Mouse (Mus musculus): ENCODE measurements around the gene Duoxa2. TPM values are rescaled to one million over a fixed set of nuclear protein-coding genes. Genes with fewer than 3 reads are reported as not detected.
"Not testable (repeated sequence)": the region's sequence is repeated elsewhere in the genome, so short reads cannot be mapped to it uniquely, and the experiment has no call there.

Duoxa2 gene
- total RNA-seq, 1 experiment from 2014 or later = not detected

DNA sequence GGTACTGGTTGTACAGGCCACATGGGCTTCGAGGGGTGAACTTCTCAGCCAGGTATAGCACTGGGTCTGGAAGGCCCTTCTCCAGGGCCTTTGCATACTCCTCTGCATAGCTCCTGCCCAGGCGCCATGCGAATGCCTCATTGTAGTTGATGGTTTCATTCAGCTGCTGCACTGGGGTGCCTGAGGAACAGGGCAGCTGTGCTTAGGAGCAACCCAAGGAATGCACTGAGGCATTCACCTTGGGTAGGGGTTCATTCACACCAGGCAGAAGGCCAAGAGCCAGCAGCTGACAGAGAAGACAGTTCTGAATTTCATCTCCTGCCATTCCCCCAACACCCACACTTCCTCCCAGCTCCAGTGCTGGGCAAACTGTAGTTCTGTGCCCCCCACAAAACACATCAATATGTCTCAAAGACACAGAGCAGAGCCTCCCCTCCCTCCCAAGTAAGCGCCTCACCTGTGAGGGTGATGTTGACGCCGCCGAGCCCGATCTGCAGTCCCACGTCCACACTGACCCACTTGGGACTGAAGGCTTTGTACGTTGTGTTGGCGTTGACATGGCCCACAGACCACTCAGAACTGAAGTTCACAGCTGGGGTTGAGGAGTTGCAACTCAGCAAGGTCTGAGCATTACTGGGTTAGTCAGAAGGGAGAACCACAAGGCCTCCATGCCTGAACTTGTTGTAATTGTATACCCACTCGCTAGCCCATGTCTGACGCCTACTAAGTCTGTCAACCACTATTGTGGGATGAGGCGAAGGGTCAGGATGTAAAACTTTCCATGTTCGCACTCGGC, 6.6 kb downstream of the Duoxa2 start:
- no peak for ATAC-seq (replicated peaks; ENCODE audit: insufficient number of reproducible peaks, low FRiP score, low TSS enrichment, poor library complexity, severe bottlenecking)

- ATAC-seq (replicated peaks; ENCODE audit: insufficient number of reproducible peaks, low FRiP score, low TSS enrichment, poor library complexity, severe bottlenecking) = no peak
Measured at GRCm38 (mm10) chr2:122306184-122306583, 7.5 kb downstream of the Duoxa2 start.

GRCm38 (mm10) chr2:122309647-122310046, 10.9 kb downstream of the Duoxa2 start:
- ATAC-seq (replicated peaks; ENCODE audit: insufficient number of reproducible peaks, low FRiP score, low TSS enrichment, poor library complexity, severe bottlenecking) = no peak

DNA sequence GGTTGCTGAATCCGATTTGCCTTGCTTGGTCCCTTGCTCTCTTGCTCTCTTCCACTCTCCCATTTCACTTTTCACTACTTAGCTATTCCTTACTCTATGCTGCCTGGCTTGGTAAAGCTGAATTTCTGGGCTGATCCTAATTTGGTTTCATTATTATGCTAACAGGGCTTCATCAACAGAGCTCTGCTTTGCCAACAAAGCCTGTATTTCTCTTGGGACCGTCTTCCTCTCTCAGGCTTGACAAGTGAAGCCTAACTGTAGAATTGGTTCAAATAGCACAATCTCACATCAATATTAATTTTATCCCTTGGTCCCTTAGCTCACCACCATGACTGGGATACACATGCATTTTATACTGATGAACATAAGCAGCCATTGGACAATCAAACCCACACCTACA, 12.9 kb downstream of the Duoxa2 start:
- no peak for ATAC-seq (replicated peaks; ENCODE audit: insufficient number of reproducible peaks, low FRiP score, low TSS enrichment, poor library complexity, severe bottlenecking)

- ATAC-seq (replicated peaks; ENCODE audit: insufficient number of reproducible peaks, low FRiP score, low TSS enrichment, poor library complexity, severe bottlenecking) = peak; percentile 46
Measured at GRCm38 (mm10) chr2:122312722-122313417, 14.2 kb downstream of the Duoxa2 start.

GRCm38 (mm10) chr2:122313536-122313935, 14.8 kb downstream of the Duoxa2 start, which contains the start of gene Duoxa1:
TSS of gene Duoxa1 (minus strand) at chr2:122313730.
- ATAC-seq (replicated peaks; ENCODE audit: insufficient number of reproducible peaks, low FRiP score, low TSS enrichment, poor library complexity, severe bottlenecking) = 0 out of 2 replicates have a peak, but pooled peaks have one; percentile 23

DNA sequence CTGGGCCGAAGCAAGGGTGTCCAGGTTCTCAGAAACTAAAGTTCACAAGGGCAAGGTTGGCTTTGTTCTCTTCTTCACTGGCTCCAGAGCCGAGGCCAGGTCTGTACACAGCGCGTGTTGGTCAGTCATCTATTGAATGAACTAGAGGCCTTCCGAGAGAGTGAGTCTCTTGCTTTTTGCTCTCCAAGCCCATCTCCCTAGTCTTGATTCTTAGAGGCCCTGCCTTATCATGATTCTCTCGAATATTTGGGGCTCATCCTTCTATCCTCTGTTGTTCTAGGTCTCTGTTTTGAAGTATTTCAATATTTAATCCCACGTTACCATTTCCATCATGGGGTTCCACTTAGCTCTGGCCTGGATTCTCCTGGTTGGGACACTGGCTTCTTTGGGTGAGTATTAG, 16.7 kb downstream of the Duoxa2 start, which contains the start of gene Duox1:
TSS of gene Duox1 (plus strand) at position 301 of the 400 bp plus-strand sequence.
- ATAC-seq (replicated peaks; ENCODE audit: insufficient number of reproducible peaks, low FRiP score, low TSS enrichment, poor library complexity, severe bottlenecking) = no peak

- no peak for ATAC-seq (replicated peaks; ENCODE audit: insufficient number of reproducible peaks, low FRiP score, low TSS enrichment, poor library complexity, severe bottlenecking)
Measured at GRCm38 (mm10) chr2:122317384-122317783, 18.7 kb downstream of the Duoxa2 start.

- ATAC-seq (replicated peaks; ENCODE audit: insufficient number of reproducible peaks, low FRiP score, low TSS enrichment, poor library complexity, severe bottlenecking) = no peak
Measured at GRCm38 (mm10) chr2:122323960-122324359, 25.3 kb downstream of the Duoxa2 start.

GRCm38 (mm10) chr2:122324586-122324985, 25.9 kb downstream of the Duoxa2 start:
- ATAC-seq (replicated peaks; ENCODE audit: insufficient number of reproducible peaks, low FRiP score, low TSS enrichment, poor library complexity, severe bottlenecking) = no peak

- no peak for ATAC-seq (replicated peaks; ENCODE audit: insufficient number of reproducible peaks, low FRiP score, low TSS enrichment, poor library complexity, severe bottlenecking)
Measured at GRCm38 (mm10) chr2:122325361-122325760, 26.7 kb downstream of the Duoxa2 start.

GRCm38 (mm10) chr2:122327986-122328385, 29.3 kb downstream of the Duoxa2 start:
- no peak for ATAC-seq (replicated peaks; ENCODE audit: insufficient number of reproducible peaks, low FRiP score, low TSS enrichment, poor library complexity, severe bottlenecking)

GRCm38 (mm10) chr2:122330317-122330716, 31.6 kb downstream of the Duoxa2 start:
- ATAC-seq (replicated peaks; ENCODE audit: insufficient number of reproducible peaks, low FRiP score, low TSS enrichment, poor library complexity, severe bottlenecking) = not testable (repeated sequence)

DNA sequence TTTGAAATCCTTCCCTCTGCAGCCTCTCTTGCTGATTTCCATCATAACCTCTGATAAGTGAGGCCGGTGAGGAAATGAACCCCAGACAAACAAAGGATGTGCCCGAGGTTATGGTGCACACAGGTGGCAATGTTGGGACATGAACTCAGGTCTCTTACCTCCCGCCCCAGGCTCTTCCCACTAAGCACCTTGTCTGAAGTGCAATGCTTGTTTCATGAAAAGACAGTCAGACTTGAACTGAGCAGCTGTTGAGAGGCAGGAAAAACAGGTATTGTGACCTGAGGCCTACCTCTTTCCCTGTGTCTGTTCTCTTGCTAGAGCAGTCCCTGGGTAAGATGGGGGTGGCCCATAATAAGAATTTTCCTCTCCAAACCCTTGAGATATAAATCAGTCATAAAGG, 33.5 kb downstream of the Duoxa2 start:
- no peak for ATAC-seq (replicated peaks; ENCODE audit: insufficient number of reproducible peaks, low FRiP score, low TSS enrichment, poor library complexity, severe bottlenecking)

DNA sequence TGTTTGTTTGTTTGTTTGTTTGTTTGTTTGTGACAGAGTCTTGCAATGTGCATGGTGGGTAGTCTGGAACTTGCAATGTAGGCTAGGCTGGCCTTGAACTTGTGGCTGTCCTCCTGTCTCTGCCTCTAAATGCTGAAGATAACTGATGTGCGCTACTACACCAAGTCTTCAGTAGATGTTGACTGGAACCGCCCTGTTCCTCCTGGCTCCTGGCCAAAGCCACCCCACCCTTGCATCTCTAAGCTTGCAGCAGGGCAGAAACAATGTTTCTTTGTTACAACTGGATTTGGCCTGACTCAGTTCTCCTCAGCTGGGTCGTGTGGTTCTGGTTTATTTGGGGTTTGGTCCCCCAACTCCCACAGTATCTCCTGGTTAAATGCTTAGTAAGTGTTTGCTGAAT, 35.5 kb downstream of the Duoxa2 start:
- ATAC-seq (replicated peaks; ENCODE audit: insufficient number of reproducible peaks, low FRiP score, low TSS enrichment, poor library complexity, severe bottlenecking) = no peak

DNA sequence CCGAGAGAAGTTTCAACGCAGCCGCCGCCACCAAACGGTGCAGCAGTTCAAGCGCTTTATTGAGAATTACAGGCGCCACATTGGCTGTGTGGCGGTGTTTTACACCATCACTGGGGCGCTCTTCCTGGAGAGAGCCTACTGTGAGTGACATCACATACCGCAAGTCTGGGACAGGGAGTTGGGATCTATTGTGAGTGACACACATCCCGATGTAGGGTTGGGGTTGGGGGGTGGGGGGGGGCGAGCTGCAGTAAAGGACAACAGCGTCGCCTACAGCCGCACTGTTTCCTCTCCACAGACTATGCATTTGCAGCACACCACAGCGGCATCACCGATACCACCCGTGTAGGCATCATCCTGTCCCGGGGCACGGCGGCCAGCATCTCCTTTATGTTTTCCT, 38.6 kb downstream of the Duoxa2 start:
- no peak for ATAC-seq (replicated peaks; ENCODE audit: insufficient number of reproducible peaks, low FRiP score, low TSS enrichment, poor library complexity, severe bottlenecking)

DNA sequence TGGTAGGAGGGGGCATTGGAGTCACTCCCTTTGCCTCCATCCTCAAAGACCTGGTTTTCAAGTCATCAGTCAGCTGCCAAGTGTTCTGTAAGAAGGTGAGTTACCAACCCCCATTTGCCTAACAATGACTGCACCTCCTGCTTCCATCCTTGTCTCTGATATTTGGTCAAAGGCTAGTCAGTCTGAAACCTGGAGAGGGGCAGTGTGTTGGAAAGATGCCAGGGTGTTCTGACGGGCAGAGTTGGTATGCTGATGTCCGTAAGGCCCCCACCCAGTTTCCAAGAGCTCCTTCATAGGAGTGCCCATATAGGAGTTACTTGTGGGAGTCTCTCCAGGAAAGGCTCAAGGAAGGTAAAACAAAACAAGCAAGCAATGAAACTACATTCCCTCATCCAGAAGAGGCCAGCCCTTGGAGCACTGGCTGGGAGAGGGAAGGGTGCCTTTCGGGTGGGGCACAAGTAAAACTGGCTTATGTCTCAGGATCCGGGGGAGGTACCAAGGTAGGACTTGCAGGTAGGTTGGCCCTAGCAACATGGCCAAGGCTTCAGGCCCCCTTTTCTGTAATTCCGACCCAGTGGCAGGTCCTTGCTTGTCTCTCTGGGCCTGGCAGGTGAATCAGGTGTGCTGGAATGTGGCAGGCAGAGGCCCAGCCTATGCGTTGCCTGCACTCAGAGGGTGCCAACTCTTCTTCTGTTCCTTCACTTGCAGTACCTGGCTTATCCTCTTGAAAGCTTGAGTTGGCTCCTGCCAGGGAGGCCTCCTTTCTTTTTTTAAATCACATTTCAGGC, 46.6 kb downstream of the Duoxa2 start:
- no peak for ATAC-seq (replicated peaks; ENCODE audit: insufficient number of reproducible peaks, low FRiP score, low TSS enrichment, poor library complexity, severe bottlenecking)

- ATAC-seq (replicated peaks; ENCODE audit: insufficient number of reproducible peaks, low FRiP score, low TSS enrichment, poor library complexity, severe bottlenecking) = not testable (repeated sequence)
Measured at GRCm38 (mm10) chr2:122346164-122346563, 47.5 kb downstream of the Duoxa2 start.

DNA sequence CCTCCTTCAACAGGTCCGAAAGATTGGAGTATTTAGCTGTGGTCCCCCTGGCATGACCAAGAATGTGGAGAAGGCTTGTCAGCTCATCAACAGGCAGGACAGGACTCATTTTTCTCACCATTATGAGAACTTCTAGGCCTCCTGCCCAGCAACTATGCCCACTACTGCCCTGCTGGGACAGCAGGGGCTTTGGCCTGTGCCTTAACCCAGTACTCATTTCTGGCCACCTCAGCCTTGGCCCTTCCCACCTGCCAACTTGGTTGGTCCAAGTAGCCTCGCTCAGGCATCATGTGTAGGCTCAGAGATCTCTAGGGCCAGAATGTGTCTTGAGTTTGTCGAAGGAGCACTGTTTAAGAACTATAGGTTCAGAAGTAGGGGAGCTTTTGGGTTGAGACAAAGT, 48.6 kb downstream of the Duoxa2 start:
- ATAC-seq (replicated peaks; ENCODE audit: insufficient number of reproducible peaks, low FRiP score, low TSS enrichment, poor library complexity, severe bottlenecking) = no peak

Measured in monocyte, adult 5-6 weeks (primary cell).